Comparison of ENCODE assay signal across 7 mouse cellular contexts in the genomic region with DNA sequence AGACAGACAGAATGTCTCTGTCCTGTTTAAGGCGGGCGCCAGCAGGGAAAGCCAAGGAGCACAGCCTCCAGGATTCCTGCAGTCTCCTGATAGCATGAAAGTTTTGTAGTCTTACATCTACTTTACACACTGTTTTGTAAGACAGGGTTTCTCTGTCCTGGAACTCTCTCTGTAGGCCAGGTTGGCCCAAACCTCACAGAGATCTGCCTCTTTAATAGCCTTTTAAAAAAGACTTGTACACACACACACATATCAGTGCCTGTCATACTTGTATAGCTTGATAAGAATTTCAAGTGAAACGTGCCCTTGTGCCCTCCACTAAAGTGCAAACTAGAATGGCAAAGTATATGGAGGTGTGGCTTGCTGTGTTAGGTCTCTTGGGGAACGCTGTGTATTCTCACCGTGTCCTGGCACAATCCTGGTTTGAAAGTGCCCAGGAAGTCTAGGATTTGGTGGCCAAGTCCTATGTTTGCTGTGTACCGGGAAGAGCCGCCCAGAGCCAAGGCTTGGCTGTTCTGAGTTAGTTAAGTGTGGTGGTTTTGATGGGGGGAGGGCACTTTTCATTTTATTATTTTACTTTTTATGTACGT. TPM values are rescaled to one million over a fixed set of nuclear protein-coding genes. Genes with fewer than 3 reads are reported as not detected.
DNase-seq lines count a peak whose midpoint lies in the region; ATAC-seq and TF ChIP-seq lines count a peak whose summit lies in the region.

No protein-coding gene starts in this region.

- DNase-seq in testis, postnatal 14 days (ENCODE audit: low spot score), result no peak
- no peak for DNase-seq in liver, postnatal 0 days
- DNase-seq in stomach, postnatal 0 days (ENCODE audit: low spot score), result peak; percentile 45
- no peak for DNase-seq in urinary bladder, postnatal 36 days (ENCODE audit: low spot score in 2 of 2)
- no peak for DNase-seq in adrenal gland, adult 8-10 months

- H3K27me3 ChIP-seq in testis, adult 2 months (ENCODE audit: control insufficient read depth, insufficient read depth, low read length), result no peaks in the 10 kb centered on the region
- no peaks in the 10 kb centered on the region for H3K27me3 ChIP-seq in heart, embryonic 16.5 days (ENCODE audit: control insufficient read depth, insufficient read depth, low read length)
- peaks cover 3% of the 10 kb centered on the region; the same call in 1 of the 2 replicates for H3K27me3 ChIP-seq in liver, postnatal 0 days (ENCODE audit: insufficient read depth, low read length)
- no peaks in the 10 kb centered on the region for H3K27me3 ChIP-seq in stomach, postnatal 0 days (ENCODE audit: control insufficient read depth, insufficient read depth, low read length)

- no peaks in the 10 kb centered on the region; the same call in 1 of the 2 replicates for H3K36me3 ChIP-seq in testis, adult 2 months (ENCODE audit: control insufficient read depth, insufficient read depth, low read length)
- peaks cover 10% of the 10 kb centered on the region for H3K36me3 ChIP-seq in heart, embryonic 16.5 days (ENCODE audit: control insufficient read depth, insufficient read depth)
- H3K36me3 ChIP-seq in liver, postnatal 0 days (replicated peaks; ENCODE audit: insufficient read depth, low read length), result peaks cover 21% of the 10 kb centered on the region; the same call in 1 of the 2 replicates
- peaks cover 4% of the 10 kb centered on the region for H3K36me3 ChIP-seq in stomach, postnatal 0 days (ENCODE audit: control insufficient read depth, insufficient read depth, low read length)

- 40% methylated on average over 8 of the region's 8 CpGs for WGBS in heart, embryonic 16.5 days
- WGBS in liver, postnatal 0 days (ENCODE audit: insufficient replicate concordance), result 62% methylated on average over 8 of the region's 8 CpGs
- 53% methylated on average over 8 of the region's 8 CpGs for WGBS in stomach, postnatal 0 days

- TF ChIP-seq CTCF in testis, adult 2 months (IDR thresholded peaks at IDR 0.05; ENCODE audit: control insufficient read depth, insufficient read depth, insufficient replicate concordance, low read depth, low read length), result no peak
- TF ChIP-seq CTCF in liver, postnatal 0 days (IDR thresholded peaks at IDR 0.05; ENCODE audit: low read depth), result no peak
- TF ChIP-seq CTCF in stomach, postnatal 0 days (IDR thresholded peaks at IDR 0.05; ENCODE audit: low read depth), result no peak

- peak overlapping the region; percentile 88 for H3K9ac ChIP-seq in heart, embryonic 16.5 days (ENCODE audit: low read length)
- peak overlapping the region; percentile 83 for H3K9ac ChIP-seq in liver, postnatal 0 days (replicated peaks)
- peak overlapping the region; percentile 86 for H3K9ac ChIP-seq in stomach, postnatal 0 days (ENCODE audit: low read length)

- no peak for TF ChIP-seq POLR2A in testis, adult 2 months (IDR thresholded peaks at IDR 0.05; ENCODE audit: control insufficient read depth, low read depth, low read length)

- H3K4me1 ChIP-seq in testis, adult 2 months (ENCODE audit: control insufficient read depth, insufficient read depth, low read length), result peaks cover 21% of the 10 kb centered on the region
- H3K4me1 ChIP-seq in heart, embryonic 16.5 days (ENCODE audit: control insufficient read depth, insufficient read depth, low read length), result peaks cover 43% of the 10 kb centered on the region
- H3K4me1 ChIP-seq in liver, postnatal 0 days (ENCODE audit: insufficient read depth), result peaks cover 37% of the 10 kb centered on the region
- 0 out of 2 replicates have a peak, but pooled peaks cover 4% of the 10 kb centered on the region for H3K4me1 ChIP-seq in stomach, postnatal 0 days (replicated peaks; ENCODE audit: control insufficient read depth, insufficient read depth)

- H3K4me2 ChIP-seq in heart, embryonic 16.5 days (ENCODE audit: low read depth, low read length), result peak overlapping the region; percentile 96
- peak overlapping the region; percentile 95 for H3K4me2 ChIP-seq in liver, postnatal 0 days (ENCODE audit: low read depth, low read length)
- peak overlapping the region; percentile 97 for H3K4me2 ChIP-seq in stomach, postnatal 0 days (replicated peaks; ENCODE audit: low read depth)

- ATAC-seq in heart, embryonic 16.5 days (replicated peaks; ENCODE audit: extremely low read depth, insufficient read depth, low FRiP score), result no peak
- no peak for ATAC-seq in liver, postnatal 0 days
- ATAC-seq in stomach, postnatal 0 days (ENCODE audit: low FRiP score, low TSS enrichment), result no peak

- H3K27ac ChIP-seq in testis, adult 2 months (ENCODE audit: control insufficient read depth, insufficient read depth, low read depth, low read length), result no peak overlapping the region
- H3K27ac ChIP-seq in heart, embryonic 16.5 days (ENCODE audit: low read length), result peak overlapping the region; percentile 93
- H3K27ac ChIP-seq in liver, postnatal 0 days (ENCODE audit: low read depth), result peak overlapping the region; percentile 96
- H3K27ac ChIP-seq in stomach, postnatal 0 days (replicated peaks), result peak overlapping the region; percentile 98

- no peak for TF ChIP-seq EP300 in liver, postnatal 0 days (IDR thresholded peaks at IDR 0.05; ENCODE audit: low read depth)
- no peak for TF ChIP-seq EP300 in stomach, postnatal 0 days (optimal IDR thresholded peaks at IDR 0.05)

- peak overlapping the region; percentile 84; the same call in 1 of the 2 replicates for H3K4me3 ChIP-seq in testis, adult 2 months (ENCODE audit: control insufficient read depth, low read depth, low read length)
- H3K4me3 ChIP-seq in heart, embryonic 16.5 days (ENCODE audit: low read length), result peak overlapping the region; percentile 80
- peak overlapping the region; percentile 87 for H3K4me3 ChIP-seq in liver, postnatal 0 days (ENCODE audit: low read depth, low read length)
- peak overlapping the region; percentile 79 for H3K4me3 ChIP-seq in stomach, postnatal 0 days (ENCODE audit: low read depth, low read length)

- no peaks in the 10 kb centered on the region for H3K9me3 ChIP-seq in heart, embryonic 16.5 days (replicated peaks; ENCODE audit: control insufficient read depth, low read length)
- H3K9me3 ChIP-seq in liver, postnatal 0 days (ENCODE audit: low read length), result no peaks in the 10 kb centered on the region
- H3K9me3 ChIP-seq in stomach, postnatal 0 days (ENCODE audit: control insufficient read depth, low read length), result no peaks in the 10 kb centered on the region

RNA-seq across cellular contexts. Expression of a gene that starts 2.7 kb away (rescaled TPM):
- polyA plus RNA-seq in testis, adult 2 months (2012; rRNA removed), result 17.1 TPM in 2 replicates
- polyA plus RNA-seq in heart, embryonic 16.5 days (2015; fragmentation: Nextera tagmentation; extraction: Ambion mirVana), result 27.2 and 33.1 TPM in 2 replicates
- polyA plus RNA-seq in liver, postnatal 0 days (2015; fragmentation: Nextera tagmentation; extraction: Ambion mirVana), result 4.2 TPM in 2 replicates
- 11.2 and 11.9 TPM in 2 replicates for polyA plus RNA-seq in stomach, postnatal 0 days (2015; fragmentation: Nextera tagmentation; extraction: Ambion mirVana)
- 10 to 100 TPM; 23.9 to 34.2 (median 31.1) TPM for total RNA-seq in adrenal gland, adult 8-10 months (2022)

RNA-seq across cellular contexts. Expression of a gene that starts 15.2 kb away (rescaled TPM):
- polyA plus RNA-seq in testis, adult 2 months (2012; rRNA removed), result 41.8 and 43.6 TPM in 2 replicates
- polyA plus RNA-seq in heart, embryonic 16.5 days (2015; fragmentation: Nextera tagmentation; extraction: Ambion mirVana), result 15.4 and 17.1 TPM in 2 replicates
- 3.6 and 4.1 TPM in 2 replicates for polyA plus RNA-seq in liver, postnatal 0 days (2015; fragmentation: Nextera tagmentation; extraction: Ambion mirVana)
- polyA plus RNA-seq in stomach, postnatal 0 days (2015; fragmentation: Nextera tagmentation; extraction: Ambion mirVana), result 12.4 and 12.7 TPM in 2 replicates
- 10 to 100 TPM; 14.0 to 20.5 (median 18.6) TPM for total RNA-seq in adrenal gland, adult 8-10 months (2022)

RNA-seq across cellular contexts. Expression of a gene that starts 16.2 kb away (rescaled TPM):
- 18.2 and 22.4 TPM in 2 replicates for polyA plus RNA-seq in testis, adult 2 months (2012; rRNA removed)
- polyA plus RNA-seq in heart, embryonic 16.5 days (2015; fragmentation: Nextera tagmentation; extraction: Ambion mirVana), result 13.5 and 14.5 TPM in 2 replicates
- polyA plus RNA-seq in liver, postnatal 0 days (2015; fragmentation: Nextera tagmentation; extraction: Ambion mirVana), result 7.4 and 8.5 TPM in 2 replicates
- 10.1 and 10.6 TPM in 2 replicates for polyA plus RNA-seq in stomach, postnatal 0 days (2015; fragmentation: Nextera tagmentation; extraction: Ambion mirVana)
- total RNA-seq in adrenal gland, adult 8-10 months (2022), result 10 to 100 TPM in 3 of 4 experiments, 1 to 10 TPM in 1; 7.1 to 17.4 (median 13.7) TPM

RNA-seq across cellular contexts. Expression of a gene that starts 22.5 kb away (rescaled TPM):
- polyA plus RNA-seq in testis, adult 2 months (2012; rRNA removed), result 4.2 and 5.5 TPM in 2 replicates
- polyA plus RNA-seq in heart, embryonic 16.5 days (2015; fragmentation: Nextera tagmentation; extraction: Ambion mirVana), result 28.8 and 31.2 TPM in 2 replicates
- polyA plus RNA-seq in liver, postnatal 0 days (2015; fragmentation: Nextera tagmentation; extraction: Ambion mirVana), result 5.7 and 6.8 TPM in 2 replicates
- polyA plus RNA-seq in stomach, postnatal 0 days (2015; fragmentation: Nextera tagmentation; extraction: Ambion mirVana), result 22.2 and 23.5 TPM in 2 replicates
- 10 to 100 TPM; 25.7 to 46.9 (median 36.6) TPM for total RNA-seq in adrenal gland, adult 8-10 months (2022)

RNA-seq across cellular contexts. Expression of a gene that starts 27.1 kb away (rescaled TPM):
- 30.2 and 37.6 TPM in 2 replicates for polyA plus RNA-seq in testis, adult 2 months (2012; rRNA removed)
- polyA plus RNA-seq in heart, embryonic 16.5 days (2015; fragmentation: Nextera tagmentation; extraction: Ambion mirVana), result 0.29 and 0.39 TPM in 2 replicates
- 0.07 TPM in 2 replicates for polyA plus RNA-seq in liver, postnatal 0 days (2015; fragmentation: Nextera tagmentation; extraction: Ambion mirVana)
- 0.12 and 0.16 TPM in 2 replicates for polyA plus RNA-seq in stomach, postnatal 0 days (2015; fragmentation: Nextera tagmentation; extraction: Ambion mirVana)
- under 1 TPM in 1 of 4 experiments, not detected in 3; 0.71 TPM for total RNA-seq in adrenal gland, adult 8-10 months (2022)
